Mouse (Mus musculus): ENCODE results near the gene Gm45208.

Gm45208 gene

DNA sequence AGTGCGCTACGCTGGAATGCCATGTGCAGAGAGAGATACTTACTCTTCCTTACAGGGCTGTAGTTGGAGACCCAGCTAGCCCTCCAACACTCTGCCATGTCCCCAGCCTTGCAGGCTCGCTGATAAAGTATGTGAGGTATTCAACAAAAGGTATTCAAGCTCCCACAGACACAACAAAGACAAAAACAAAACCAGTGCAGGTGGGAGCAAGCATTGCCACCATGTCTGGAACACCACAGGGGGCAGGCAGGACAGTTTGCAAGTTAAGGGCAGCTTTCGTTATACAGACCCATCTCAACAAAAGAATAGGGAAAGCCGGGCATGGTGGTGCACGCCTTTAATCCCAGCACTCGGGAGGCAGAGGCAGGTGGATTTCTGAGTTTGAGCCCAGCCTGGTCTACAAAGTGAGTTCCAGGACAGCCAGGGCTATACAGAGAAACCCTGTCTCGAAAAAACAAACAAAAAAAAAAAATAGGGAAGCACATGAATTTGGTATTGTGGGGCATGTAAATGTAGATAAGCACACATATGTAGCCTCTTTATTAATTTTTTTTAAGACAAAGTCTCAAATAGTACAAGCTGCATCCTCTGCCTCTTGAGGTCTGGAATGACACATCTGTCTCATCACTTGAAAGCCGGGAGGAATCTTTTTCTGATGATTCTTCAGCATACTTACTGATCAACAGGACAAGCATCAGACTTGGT, 53.6 kb downstream of the Gm45208 start:
- DNase-seq = no peak

DNA sequence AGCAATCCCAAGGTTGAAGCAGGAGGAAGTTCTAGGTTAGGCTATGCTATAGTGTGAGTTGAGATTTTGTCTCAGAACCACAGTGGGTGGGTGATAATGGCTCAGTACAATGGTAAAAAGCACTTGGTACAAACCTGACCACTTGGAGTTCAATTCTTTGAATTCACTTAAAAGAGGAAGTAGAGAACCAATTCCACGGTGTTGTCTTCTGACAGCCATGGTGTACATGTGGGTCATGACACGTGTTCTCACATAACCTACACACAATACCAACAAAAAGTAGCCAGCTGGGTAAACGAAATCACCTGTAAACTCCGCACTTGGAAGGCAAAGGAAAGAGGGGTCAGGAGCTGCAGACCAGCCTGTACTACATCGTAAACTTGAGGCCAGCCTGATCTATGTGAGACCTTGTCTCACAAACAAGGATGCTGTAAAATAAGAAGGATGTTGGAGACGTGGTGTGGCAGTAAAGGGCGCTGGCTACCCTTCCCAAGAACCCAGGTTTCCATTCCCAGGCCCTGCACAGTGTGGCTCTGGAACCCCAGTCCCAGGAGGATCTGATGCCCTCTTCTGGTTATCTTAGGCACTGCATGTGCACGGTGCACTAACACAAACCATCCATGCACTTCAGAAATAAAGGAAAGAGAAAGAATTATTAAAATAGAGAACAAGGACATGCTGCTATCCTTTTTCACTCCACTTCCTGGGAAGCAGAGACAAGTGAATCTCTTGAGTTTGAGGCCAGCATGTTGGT, 54.5 kb downstream of the Gm45208 start:
- peak; percentile 64 for DNase-seq

DNA sequence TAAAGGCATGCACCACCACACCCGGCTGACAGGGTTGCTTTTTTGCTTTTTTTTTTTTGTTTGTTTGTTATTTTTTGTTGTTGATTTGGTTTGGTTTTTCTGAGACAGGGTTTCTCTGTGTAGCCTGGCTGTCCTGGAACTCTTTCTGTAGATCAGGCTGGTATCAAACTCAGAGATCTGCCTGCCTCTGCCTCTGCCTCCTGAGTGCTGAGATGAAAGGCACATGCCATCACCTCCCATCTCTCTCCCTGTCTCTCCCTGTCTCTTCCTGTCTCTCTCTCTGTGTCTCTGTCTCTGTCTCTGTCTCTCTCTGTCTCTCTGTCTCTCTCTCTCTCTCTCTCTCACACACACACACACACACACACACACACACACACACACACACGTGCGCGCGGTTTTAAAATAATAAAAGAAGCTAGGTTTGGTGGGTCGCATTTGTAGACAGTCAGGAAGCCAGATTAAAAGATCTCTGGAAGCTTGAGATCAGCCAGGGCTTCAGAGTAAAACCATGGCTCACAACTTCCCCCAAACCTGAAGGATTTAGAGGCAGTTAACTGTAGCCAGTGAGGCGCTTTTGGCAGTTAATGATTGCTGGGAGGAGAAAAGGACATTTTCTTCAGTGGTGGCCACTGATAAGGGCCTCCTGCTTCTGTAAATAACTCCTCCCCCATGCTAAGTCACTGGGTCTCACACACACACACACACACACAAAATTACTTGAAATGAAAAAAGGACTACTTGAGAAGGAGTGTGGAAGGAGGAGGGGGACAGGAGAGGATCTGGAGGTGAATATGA, 56.6 kb downstream of the Gm45208 start:
- no peak for DNase-seq

DNA sequence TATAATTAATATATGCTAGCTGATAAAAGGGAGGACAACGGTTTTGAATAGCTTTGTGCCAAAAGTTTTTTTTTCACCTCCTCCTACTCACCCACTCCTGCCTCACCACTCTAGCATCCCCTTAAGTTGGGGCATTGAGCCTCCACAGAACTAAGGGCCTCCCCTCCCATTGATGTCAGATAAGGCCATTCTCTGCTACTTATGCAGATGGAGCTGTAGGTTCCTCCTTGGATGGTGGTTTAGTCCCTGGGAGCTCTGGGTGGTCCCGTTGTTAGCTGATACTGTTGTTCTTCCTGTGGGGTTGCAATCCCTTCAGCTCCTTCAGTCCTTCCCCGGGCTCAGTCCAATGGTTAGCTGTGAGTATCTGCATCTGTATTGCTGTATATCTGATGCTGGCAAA, 57.2 kb downstream of the Gm45208 start:
- no peak for DNase-seq

All from lung, postnatal 10 days (tissue).